Mouse (Mus musculus) heart, adult 2 months (tissue): Measurements from ENCODE around the gene Gmds.

Experiments used
- CTCF ChIP-seq: fragments of 200-600 bp; IDR thresholded peaks from 2 replicates; pipeline ENCODE4 v1.8.1; 2022; ENCODE audit warnings: antibody characterized with exemption, mild to moderate bottlenecking, moderate library complexity
- EP300 ChIP-seq: fragments of 200-500 bp; IDR thresholded peaks from 2 replicates; pipeline ENCODE4 v1.6.1; 2011; ENCODE audit warnings: low read depth, low read length, control low read depth; ENCODE audit not compliant: insufficient read depth
- POLR2A ChIP-seq: fragments of 200-500 bp; IDR thresholded peaks from 2 replicates; pipeline ENCODE4 v1.6.1; 2011; ENCODE audit warnings: mild to moderate bottlenecking, low read depth, low read length, control low read depth; ENCODE audit not compliant: insufficient read depth

GRCm38 (mm10) chr13:31992409-31993201, 345.9 kb downstream of the Gmds start:
- 0 out of 2 replicates have a peak, but pooled peaks have one; percentile 9 for TF ChIP-seq CTCF
- TF ChIP-seq EP300, result no peak
- no peak for TF ChIP-seq POLR2A
